Mouse (Mus musculus): ENCODE results near the gene AA467197. TPM values are rescaled to one million over a fixed set of nuclear protein-coding genes. Genes with fewer than 3 reads are reported as not detected.

Gene AA467197
- polyA plus RNA-seq, 1 experiment from 2014 or later: 0.20 TPM

- H3K4me2 ChIP-seq: no peak overlapping the region
- H3K9ac ChIP-seq (ENCODE audit: low read depth, low read length): no peak overlapping the region
- no peak overlapping the region for H3K27ac ChIP-seq (ENCODE audit: low read depth, low read length)
- no peaks in the 10 kb centered on the region for H3K9me3 ChIP-seq (replicated peaks; ENCODE audit: control insufficient read depth, low read length)
- no peaks in the 10 kb centered on the region for H3K27me3 ChIP-seq (ENCODE audit: control insufficient read depth, insufficient read depth, low read length)
- no peaks in the 10 kb centered on the region for H3K36me3 ChIP-seq (ENCODE audit: control insufficient read depth, insufficient read depth, low read length)
- H3K4me1 ChIP-seq (ENCODE audit: control insufficient read depth, insufficient read depth, low read length): no peaks in the 10 kb centered on the region
- H3K4me3 ChIP-seq (ENCODE audit: low read depth, low read length): no peak overlapping the region
- ATAC-seq (replicated peaks; ENCODE audit: insufficient number of reproducible peaks, low FRiP score, low TSS enrichment): no peak
- WGBS (ENCODE audit: insufficient replicate concordance): 73% methylated on average over 9 of the region's 9 CpGs
These were observed 20.0 kb downstream of the AA467197 start for GRCm38 (mm10) chr2:122656767-122657166.

GRCm38 (mm10) chr2:122657707-122658524 is 21.1 kb downstream of the AA467197 start:
- Histone ChIP-seq H3K9ac (ENCODE audit: low read depth, low read length) (no peak overlapping the region), H3K27me3 (ENCODE audit: control insufficient read depth, insufficient read depth, low read length) (no peaks in the 10 kb centered on the region), H3K27ac (ENCODE audit: low read depth, low read length) (no peak overlapping the region), H3K4me3 (ENCODE audit: low read depth, low read length) (no peak overlapping the region), H3K36me3 (ENCODE audit: control insufficient read depth, insufficient read depth, low read length) (no peaks in the 10 kb centered on the region), H3K9me3 (replicated peaks; ENCODE audit: control insufficient read depth, low read length) (no peaks in the 10 kb centered on the region), H3K4me1 (ENCODE audit: control insufficient read depth, insufficient read depth, low read length) (no peaks in the 10 kb centered on the region), H3K4me2 (no peak overlapping the region)
- ATAC-seq (replicated peaks; ENCODE audit: insufficient number of reproducible peaks, low FRiP score, low TSS enrichment): no peak
- WGBS (ENCODE audit: insufficient replicate concordance): 79% methylated on average over 11 of the region's 11 CpGs

- Histone ChIP-seq H3K4me3 (ENCODE audit: low read depth, low read length) (no peak overlapping the region), H3K27ac (ENCODE audit: low read depth, low read length) (no peak overlapping the region), H3K27me3 (ENCODE audit: control insufficient read depth, insufficient read depth, low read length) (no peaks in the 10 kb centered on the region), H3K4me2 (no peak overlapping the region), H3K36me3 (ENCODE audit: control insufficient read depth, insufficient read depth, low read length) (no peaks in the 10 kb centered on the region), H3K9me3 (replicated peaks; ENCODE audit: control insufficient read depth, low read length) (no peaks in the 10 kb centered on the region), H3K4me1 (ENCODE audit: control insufficient read depth, insufficient read depth, low read length) (no peaks in the 10 kb centered on the region), H3K9ac (ENCODE audit: low read depth, low read length) (no peak overlapping the region)
- 73% methylated on average over 7 of the region's 7 CpGs for WGBS (ENCODE audit: insufficient replicate concordance)
- no peak for ATAC-seq (replicated peaks; ENCODE audit: insufficient number of reproducible peaks, low FRiP score, low TSS enrichment)
These were observed 23.0 kb downstream of the AA467197 start for GRCm38 (mm10) chr2:122659825-122660224.

GRCm38 (mm10) chr2:122665253-122665972 is 28.6 kb downstream of the AA467197 start:
- no peak overlapping the region for H3K27ac ChIP-seq (ENCODE audit: low read depth, low read length)
- no peak overlapping the region for H3K9ac ChIP-seq (ENCODE audit: low read depth, low read length)
- no peaks in the 10 kb centered on the region for H3K4me1 ChIP-seq (ENCODE audit: control insufficient read depth, insufficient read depth, low read length)
- no peaks in the 10 kb centered on the region for H3K9me3 ChIP-seq (replicated peaks; ENCODE audit: control insufficient read depth, low read length)
- no peak overlapping the region for H3K4me3 ChIP-seq (ENCODE audit: low read depth, low read length)
- no peak for ATAC-seq (replicated peaks; ENCODE audit: insufficient number of reproducible peaks, low FRiP score, low TSS enrichment)
- H3K4me2 ChIP-seq: no peak overlapping the region
- 36% methylated on average over 6 of the region's 6 CpGs for WGBS (ENCODE audit: insufficient replicate concordance)
- no peaks in the 10 kb centered on the region for H3K27me3 ChIP-seq (ENCODE audit: control insufficient read depth, insufficient read depth, low read length)
- H3K36me3 ChIP-seq (ENCODE audit: control insufficient read depth, insufficient read depth, low read length): no peaks in the 10 kb centered on the region

GRCm38 (mm10) chr2:122665973-122666875 is 29.4 kb downstream of the AA467197 start:
- WGBS (ENCODE audit: insufficient replicate concordance): 38% methylated on average over 12 of the region's 12 CpGs
- Histone ChIP-seq H3K4me1 (ENCODE audit: control insufficient read depth, insufficient read depth, low read length) (no peaks in the 10 kb centered on the region), H3K27ac (ENCODE audit: low read depth, low read length) (no peak overlapping the region), H3K9me3 (replicated peaks; ENCODE audit: control insufficient read depth, low read length) (no peaks in the 10 kb centered on the region), H3K27me3 (ENCODE audit: control insufficient read depth, insufficient read depth, low read length) (no peaks in the 10 kb centered on the region), H3K4me3 (ENCODE audit: low read depth, low read length) (no peak overlapping the region), H3K36me3 (ENCODE audit: control insufficient read depth, insufficient read depth, low read length) (no peaks in the 10 kb centered on the region), H3K4me2 (no peak overlapping the region), H3K9ac (ENCODE audit: low read depth, low read length) (no peak overlapping the region)
- no peak for ATAC-seq (replicated peaks; ENCODE audit: insufficient number of reproducible peaks, low FRiP score, low TSS enrichment)

- no peak for ATAC-seq (replicated peaks; ENCODE audit: insufficient number of reproducible peaks, low FRiP score, low TSS enrichment)
- Histone ChIP-seq H3K4me2 (no peak overlapping the region), H3K9ac (ENCODE audit: low read depth, low read length) (no peak overlapping the region), H3K4me1 (ENCODE audit: control insufficient read depth, insufficient read depth, low read length) (no peaks in the 10 kb centered on the region), H3K27ac (ENCODE audit: low read depth, low read length) (no peak overlapping the region), H3K9me3 (replicated peaks; ENCODE audit: control insufficient read depth, low read length) (no peaks in the 10 kb centered on the region), H3K4me3 (ENCODE audit: low read depth, low read length) (no peak overlapping the region), H3K27me3 (ENCODE audit: control insufficient read depth, insufficient read depth, low read length) (no peaks in the 10 kb centered on the region), H3K36me3 (ENCODE audit: control insufficient read depth, insufficient read depth, low read length) (no peaks in the 10 kb centered on the region)
- WGBS (ENCODE audit: insufficient replicate concordance): 42% methylated on average over 5 of the region's 5 CpGs
These were observed 31.1 kb downstream of the AA467197 start for GRCm38 (mm10) chr2:122667856-122668255.

GRCm38 (mm10) chr2:122671714-122672113 is 34.9 kb downstream of the AA467197 start:
- no peaks in the 10 kb centered on the region for H3K27me3 ChIP-seq (ENCODE audit: control insufficient read depth, insufficient read depth, low read length)
- 70% methylated on average over 5 of the region's 5 CpGs for WGBS (ENCODE audit: insufficient replicate concordance)
- no peak overlapping the region for H3K9ac ChIP-seq (ENCODE audit: low read depth, low read length)
- H3K4me2 ChIP-seq: no peak overlapping the region
- no peak for ATAC-seq (replicated peaks; ENCODE audit: insufficient number of reproducible peaks, low FRiP score, low TSS enrichment)
- H3K27ac ChIP-seq (ENCODE audit: low read depth, low read length): no peak overlapping the region
- H3K9me3 ChIP-seq (replicated peaks; ENCODE audit: control insufficient read depth, low read length): no peaks in the 10 kb centered on the region
- no peak overlapping the region for H3K4me3 ChIP-seq (ENCODE audit: low read depth, low read length)
- no peaks in the 10 kb centered on the region for H3K36me3 ChIP-seq (ENCODE audit: control insufficient read depth, insufficient read depth, low read length)
- H3K4me1 ChIP-seq (ENCODE audit: control insufficient read depth, insufficient read depth, low read length): no peaks in the 10 kb centered on the region

GRCm38 (mm10) chr2:122672841-122673240 is 36.1 kb downstream of the AA467197 start:
- no peak overlapping the region for H3K4me2 ChIP-seq
- H3K27ac ChIP-seq (ENCODE audit: low read depth, low read length): no peak overlapping the region
- H3K9me3 ChIP-seq (replicated peaks; ENCODE audit: control insufficient read depth, low read length): no peaks in the 10 kb centered on the region
- 74% methylated on average over 5 of the region's 5 CpGs for WGBS (ENCODE audit: insufficient replicate concordance)
- H3K27me3 ChIP-seq (ENCODE audit: control insufficient read depth, insufficient read depth, low read length): no peaks in the 10 kb centered on the region
- H3K4me3 ChIP-seq (ENCODE audit: low read depth, low read length): no peak overlapping the region
- no peaks in the 10 kb centered on the region for H3K4me1 ChIP-seq (ENCODE audit: control insufficient read depth, insufficient read depth, low read length)
- ATAC-seq (replicated peaks; ENCODE audit: insufficient number of reproducible peaks, low FRiP score, low TSS enrichment): no peak
- no peak overlapping the region for H3K9ac ChIP-seq (ENCODE audit: low read depth, low read length)
- no peaks in the 10 kb centered on the region for H3K36me3 ChIP-seq (ENCODE audit: control insufficient read depth, insufficient read depth, low read length)
